Mouse (Mus musculus) myocyte (in vitro differentiated cells): Measurements from ENCODE around the gene Slc29a4.

Experiments
- CEBPB ChIP-seq: IDR thresholded peaks from 2 replicates; pipeline ENCODE4 v1.6.1; 2011; ENCODE audit warnings: mild to moderate bottlenecking, moderate library complexity; ENCODE audit not compliant: poor library complexity, insufficient read depth, severe bottlenecking
- E2F4 ChIP-seq: IDR thresholded peaks from one replicate; pipeline ENCODE4 v1.6.1; 2011; ENCODE audit warnings: mild to moderate bottlenecking, control low read depth, moderate library complexity; ENCODE audit not compliant: insufficient read depth
- MAX ChIP-seq: IDR thresholded peaks from one replicate; pipeline ENCODE4 v1.6.1; 2011; ENCODE audit warnings: low read depth, mild to moderate bottlenecking, control low read depth
- MYOD1 ChIP-seq, 3 experiments: IDR thresholded peaks; one replicate each; pipeline ENCODE4 v1.6.1; 2011; ENCODE audit warnings: control low read depth in 2 of 3, low read depth in 2 of 3, mild to moderate bottlenecking in 2 of 3, moderate library complexity in 1 of 3; ENCODE audit not compliant: insufficient read length in 2 of 3, control insufficient read depth in 1 of 3
- MYOG ChIP-seq, 3 experiments: IDR thresholded peaks; one replicate each; pipeline ENCODE4 v1.6.1; 2011; ENCODE audit warnings: control low read depth in 2 of 3, low read depth in 2 of 3, mild to moderate bottlenecking in 2 of 3; ENCODE audit not compliant: insufficient read length in 2 of 3, control insufficient read depth in 1 of 3, insufficient read depth in 1 of 3
- POLR2A ChIP-seq: IDR thresholded peaks from one replicate; pipeline ENCODE4 v1.6.1; 2011; ENCODE audit warnings: low read depth, mild to moderate bottlenecking, control low read depth, moderate library complexity; ENCODE audit not compliant: insufficient read length
- POLR2AphosphoS2 ChIP-seq: IDR thresholded peaks from one replicate; pipeline ENCODE4 v1.6.1; 2011; ENCODE audit warnings: low read depth, control low read depth; ENCODE audit not compliant: insufficient read length

DNA sequence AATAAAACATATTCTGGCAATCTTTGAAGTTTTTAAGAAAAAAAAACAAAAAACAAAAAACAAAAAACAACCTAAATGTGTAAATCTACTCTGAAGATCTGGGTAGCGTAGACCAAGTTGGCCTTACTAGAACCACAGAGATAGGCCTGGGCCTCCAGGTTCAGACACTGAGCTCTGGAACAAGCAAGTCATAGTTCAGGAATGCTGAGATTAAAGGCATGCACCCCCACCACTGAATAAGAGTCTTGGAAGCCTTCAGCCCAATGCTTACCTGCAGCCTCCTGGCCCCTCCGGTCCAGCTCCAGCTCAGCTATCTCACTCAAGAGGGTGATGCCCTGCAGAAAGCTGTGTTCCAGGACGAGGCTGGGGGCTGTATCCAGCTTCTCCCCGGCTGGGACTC, 78.7 kb downstream of the Slc29a4 start:
- no peak for TF ChIP-seq POLR2A
- no peak for TF ChIP-seq E2F4
- TF ChIP-seq MAX = no peak
- no peak for TF ChIP-seq POLR2AphosphoS2
- TF ChIP-seq MYOD1 (IDR thresholded peaks at IDR 0.05; ENCODE audit: control insufficient read depth in 1 of 3, insufficient read length in 2 of 3, low read depth in 2 of 3) = no peak
- no peak for TF ChIP-seq CEBPB
- TF ChIP-seq MYOG (IDR thresholded peaks at IDR 0.05; ENCODE audit: control insufficient read depth in 1 of 3, insufficient read depth in 1 of 3, insufficient read length in 2 of 3, low read depth in 2 of 3) = no peak
